Mouse (Mus musculus) CH12.LX (cell line): ENCODE measurements around the gene Lamtor5. TPM values are rescaled to one million over a fixed set of nuclear protein-coding genes. Genes with fewer than 3 reads are reported as not detected.

Experiments used
- DNase-seq: peaks from one replicate; pipeline ENCODE4 v3.0.0-alpha.2; 2013; ENCODE audit errors: extremely low read depth
- H3K27ac ChIP-seq: 2 replicates; pipeline ENCODE4 v1.5.1; 2012; ENCODE audit warnings: low read depth, mild to moderate bottlenecking, control low read depth, moderate library complexity; ENCODE audit not compliant: insufficient read depth
- H3K27me3 ChIP-seq: replicated peaks from 2 replicates; pipeline ENCODE3; 2012; ENCODE audit warnings: inconsistent platforms
- H3K36me3 ChIP-seq, 2 experiments: replicated peaks in 1 of 2; 2 replicates each; pipeline versions ENCODE3 to v1.6.1; 2012; ENCODE audit warnings: inconsistent platforms in 1 of 2, low read length in 1 of 2, mild to moderate bottlenecking in 1 of 2, mixed read lengths in 1 of 2, moderate library complexity in 1 of 2; ENCODE audit not compliant: control insufficient read depth in 1 of 2, insufficient read depth in 1 of 2
- H3K4me1 ChIP-seq, 2 experiments: 2 replicates each; pipeline ENCODE4 v1.6.1; 2012; ENCODE audit warnings: inconsistent platforms in 1 of 2, moderate library complexity in 1 of 2; ENCODE audit not compliant: insufficient read depth in 2 of 2, control insufficient read depth in 1 of 2
- H3K4me2 ChIP-seq: 2 replicates; pipeline ENCODE4 v1.6.1; 2012; ENCODE audit warnings: low read depth, mild to moderate bottlenecking, control low read depth; ENCODE audit not compliant: poor library complexity, insufficient read depth, severe bottlenecking
- H3K4me3 ChIP-seq, 3 experiments: fragments of 150-350 bp in 1 of 3; sonication (generic) in 1 of 3; replicated peaks in 1 of 3; 2 replicates each; pipeline versions ENCODE3 to v1.5.1; 2011 to 2012; ENCODE audit warnings: low read depth in 2 of 3, low read length in 2 of 3, mild to moderate bottlenecking in 2 of 3, moderate library complexity in 2 of 3, control low read depth in 1 of 3, improper control_type of control experiment in 1 of 3, inconsistent platforms in 1 of 3, mixed read lengths in 1 of 3; ENCODE audit not compliant: poor library complexity in 1 of 3
- H3K79me2 ChIP-seq: replicated peaks from 2 replicates; pipeline ENCODE4 v1.6.1; 2012; ENCODE audit warnings: mild to moderate bottlenecking, moderate library complexity; ENCODE audit not compliant: control insufficient read depth, poor library complexity, insufficient read depth, severe bottlenecking; ENCODE audit errors: extremely low read depth
- H3K9ac ChIP-seq: 2 replicates; pipeline ENCODE4 v1.6.1; 2012; ENCODE audit warnings: low read depth, mild to moderate bottlenecking, control low read depth, moderate library complexity; ENCODE audit not compliant: insufficient read depth
- H3K9me3 ChIP-seq: replicated peaks from 2 replicates; pipeline ENCODE3; 2012; ENCODE audit warnings: low read length, inconsistent platforms, mixed read lengths
- BHLHE40 ChIP-seq: IDR thresholded peaks from 2 replicates; pipeline ENCODE4 v1.6.1; 2011; ENCODE audit warnings: mild to moderate bottlenecking, low read depth, low read length, improper control_type of control experiment
- CHD1 ChIP-seq: IDR thresholded peaks from 2 replicates; pipeline ENCODE4 v1.6.1; 2012; ENCODE audit warnings: low read depth, low read length, improper control_type of control experiment, inconsistent platforms
- GABPA ChIP-seq: IDR thresholded peaks from 2 replicates; pipeline ENCODE4 v1.6.1; 2012; ENCODE audit warnings: low read depth, low read length, improper control_type of control experiment, inconsistent platforms; ENCODE audit not compliant: insufficient replicate concordance
- HCFC1 ChIP-seq: IDR thresholded peaks from 2 replicates; pipeline ENCODE4 v1.6.1; 2012; ENCODE audit warnings: low read depth, mild to moderate bottlenecking, inconsistent platforms, low read length, improper control_type of control experiment
- IRF4 ChIP-seq: IDR thresholded peaks from 2 replicates; pipeline ENCODE4 v1.6.1; 2014; ENCODE audit warnings: low read depth, mild to moderate bottlenecking, inconsistent platforms, low read length, improper control_type of control experiment
- JUND ChIP-seq: conservative IDR thresholded peaks from 2 replicates; pipeline ENCODE4 v1.6.1; 2011; ENCODE audit warnings: low read depth, low read length, improper control_type of control experiment
- MAFK ChIP-seq: IDR thresholded peaks from 2 replicates; pipeline ENCODE4 v1.6.1; 2011; ENCODE audit warnings: low read length, improper control_type of control experiment; ENCODE audit not compliant: insufficient replicate concordance
- NELFE ChIP-seq: IDR thresholded peaks from 2 replicates; pipeline ENCODE4 v1.6.1; 2011; ENCODE audit warnings: low read depth, low read length, improper control_type of control experiment
- PAX5 ChIP-seq: IDR thresholded peaks from 2 replicates; pipeline ENCODE4 v1.6.1; 2012; ENCODE audit warnings: low read length, inconsistent platforms, mixed read lengths
- POLR2AphosphoS2 ChIP-seq: IDR thresholded peaks from 2 replicates; pipeline ENCODE4 v1.6.1; 2011; ENCODE audit warnings: low read depth, low read length, improper control_type of control experiment
- RCOR1 ChIP-seq: conservative IDR thresholded peaks from 2 replicates; pipeline ENCODE4 v1.6.1; 2012; ENCODE audit warnings: low read depth, mild to moderate bottlenecking, inconsistent platforms, low read length, improper control_type of control experiment
- UBTF ChIP-seq: IDR thresholded peaks from 2 replicates; pipeline ENCODE4 v1.6.1; 2012; ENCODE audit warnings: low read depth, mild to moderate bottlenecking, inconsistent platforms, low read length, improper control_type of control experiment, moderate library complexity
- USF1 ChIP-seq: IDR thresholded peaks from 2 replicates; pipeline ENCODE4 v1.6.1; 2014; ENCODE audit warnings: low read depth, mild to moderate bottlenecking, inconsistent platforms, low read length, improper control_type of control experiment
- dilution Hi-C: fragments of 300-500 bp; cut with MboI; formaldehyde crosslinking; loops from 2 replicates; pipeline ENCODE4 v1.14.3; 2020; ENCODE audit warnings: low sequenced_read_pairs; ENCODE audit not compliant: extremely low pct_unique_long_range_greater_than_20kb, extremely low pct_ligation_motif_present
- in situ Hi-C: fragments of 300-500 bp; cut with MboI; formaldehyde crosslinking; loops from 3 replicates; pipeline ENCODE4 v1.14.3; 2019; ENCODE audit warnings: low sequenced_read_pairs, low pct_ligation_motif_present, low pct_unique_long_range_greater_than_20kb, mixed read lengths
- polyA plus RNA-seq: library from polyadenylated mRNA; unstranded; fragments of >175 nt; gene quantifications from 2 replicates; pipeline ENCODE4 v1.2.1, GENCODE M21; 2012; ENCODE audit warnings: low read depth; ENCODE audit not compliant: insufficient read length
- total RNA-seq, 2 experiments: library from RNA; depleted of rRNA; stranded (reverse); fragments of 300-350 nt in 1 of 2; fragments of >200 nt in 1 of 2; gene quantifications; 2 replicates each; pipeline ENCODE4 v1.2.3; 2012 to 2014

Lamtor5 gene
- total and polyA plus RNA-seq, 3 experiments = 119 to 162 (median 137) TPM

GRCm38 (mm10) chr3:107255992-107256391, 22.7 kb upstream of the Lamtor5 start:
- DNase-seq = no peak
- Histone ChIP-seq H3K79me2 (no peaks in the 10 kb centered on the region), H3K4me2 (no peak overlapping the region), H3K4me3 (no peak overlapping the region), H3K4me1 (peaks cover 2 to 15% of the 10 kb centered on the region in 2 experiments; a peak in 3 of 4 replicates), H3K9me3 (no peaks in the 10 kb centered on the region), H3K9ac (no peak overlapping the region), H3K27ac (no peak overlapping the region), H3K36me3 (no peaks in the 10 kb centered on the region), H3K27me3 (peaks cover 3% of the 10 kb centered on the region)
- TF ChIP-seq UBTF (no peak), MAFK (peak; percentile 95)
- in situ Hi-C loops (no loop called here), dilution Hi-C loops (no loop called here)

- H3K27ac ChIP-seq = no peak overlapping the region
- in situ Hi-C loops (no loop called here), dilution Hi-C loops (no loop called here)
- H3K4me1 ChIP-seq = peaks cover 2 to 23% of the 10 kb centered on the region in 2 experiments; a peak in 3 of 4 replicates
- TF ChIP-seq PAX5 (no peak), HCFC1 (no peak), USF1 (no peak)
- no peak overlapping the region for H3K4me3 ChIP-seq
- DNase-seq = no peak
- H3K9ac ChIP-seq = no peak overlapping the region
- H3K4me2 ChIP-seq = no peak overlapping the region
- peaks cover 3% of the 10 kb centered on the region for H3K27me3 ChIP-seq
- no peaks in the 10 kb centered on the region for H3K79me2 ChIP-seq
- H3K9me3 ChIP-seq = no peaks in the 10 kb centered on the region
- no peaks in the 10 kb centered on the region for H3K36me3 ChIP-seq
Measured at GRCm38 (mm10) chr3:107256724-107257123, 21.9 kb upstream of the Lamtor5 start.

GRCm38 (mm10) chr3:107257924-107258323, 20.7 kb upstream of the Lamtor5 start:
- H3K36me3 ChIP-seq = no peaks in the 10 kb centered on the region
- H3K4me2 ChIP-seq = no peak overlapping the region
- no peak for DNase-seq
- TF ChIP-seq NELFE (no peak), GABPA (no peak), POLR2AphosphoS2 (no peak), USF1 (no peak), IRF4 (no peak), BHLHE40 (no peak), CHD1 (no peak), RCOR1 (no peak), JUND (no peak)
- dilution Hi-C loops (no loop called here), in situ Hi-C loops (no loop called here)
- no peak overlapping the region for H3K4me3 ChIP-seq
- no peaks in the 10 kb centered on the region for H3K9me3 ChIP-seq
- H3K79me2 ChIP-seq = no peaks in the 10 kb centered on the region
- H3K9ac ChIP-seq = no peak overlapping the region
- peaks cover 3% of the 10 kb centered on the region for H3K27me3 ChIP-seq
- no peak overlapping the region for H3K27ac ChIP-seq
- H3K4me1 ChIP-seq = peaks cover 2 to 19% of the 10 kb centered on the region in 2 experiments; a peak in 3 of 4 replicates
